Mouse (Mus musculus): ENCODE results near the gene Tbc1d14.

Gene Tbc1d14

DNA sequence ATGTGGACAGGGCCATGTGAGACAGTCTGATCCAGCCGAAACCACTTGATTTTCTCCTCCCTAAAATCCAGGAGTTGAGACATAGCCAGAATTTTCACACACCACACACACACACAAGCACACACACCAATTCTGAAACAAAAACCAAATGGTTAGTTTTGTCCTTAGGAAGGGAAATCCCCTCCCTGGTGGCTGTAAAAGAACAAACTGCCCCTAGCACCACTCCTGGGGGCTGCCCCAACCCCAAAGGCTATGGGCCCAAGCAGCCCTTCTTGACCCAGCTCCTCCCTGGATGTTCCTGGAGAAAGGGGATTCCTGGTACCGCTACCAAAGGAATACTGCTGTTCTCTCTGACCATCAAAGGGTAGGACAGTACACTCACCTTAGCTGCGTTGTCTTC, 16.6 kb downstream of the Tbc1d14 start:
- no peak for DNase-seq (ENCODE audit: inconsistent ontology term)

DNA sequence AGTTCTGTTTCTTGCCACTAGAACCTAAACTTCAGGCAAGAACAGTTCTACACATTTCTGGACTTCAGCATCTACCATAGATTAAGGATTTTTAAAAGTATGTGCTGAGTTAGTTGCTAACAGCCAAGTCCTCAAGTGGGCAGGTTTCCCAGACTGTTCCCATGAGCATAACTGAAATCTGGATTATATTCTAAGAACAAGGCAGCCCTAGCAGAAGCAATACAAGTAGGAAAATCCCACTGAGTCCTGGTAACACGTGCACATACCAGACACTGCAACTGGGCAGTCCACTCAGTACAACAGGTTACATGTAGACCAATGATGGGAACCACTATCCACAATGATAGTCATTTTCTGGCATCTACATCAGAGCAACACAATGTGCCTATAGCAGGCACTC, 17.3 kb downstream of the Tbc1d14 start:
- no peak for DNase-seq (ENCODE audit: inconsistent ontology term)

DNA sequence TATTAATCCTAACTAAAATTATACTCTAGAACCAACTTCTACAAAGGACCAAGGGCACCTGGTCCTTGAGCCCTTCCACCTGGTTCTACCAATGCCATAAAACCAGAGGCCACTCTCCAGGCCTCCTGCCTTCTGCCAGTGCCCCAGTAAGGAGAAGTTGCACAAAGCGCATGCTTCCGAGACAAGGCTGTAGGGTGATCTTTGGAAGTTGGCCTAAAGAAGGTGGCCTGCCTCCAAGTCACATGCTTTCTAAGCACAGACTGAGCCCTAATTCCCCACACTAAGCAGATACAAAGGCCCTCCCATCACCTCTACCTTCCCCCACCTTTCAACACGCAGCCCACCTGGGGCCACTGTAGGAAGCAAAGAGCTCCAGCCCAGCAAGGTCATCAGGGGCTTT, 17.8 kb downstream of the Tbc1d14 start:
- no peak for DNase-seq (ENCODE audit: inconsistent ontology term)

DNA sequence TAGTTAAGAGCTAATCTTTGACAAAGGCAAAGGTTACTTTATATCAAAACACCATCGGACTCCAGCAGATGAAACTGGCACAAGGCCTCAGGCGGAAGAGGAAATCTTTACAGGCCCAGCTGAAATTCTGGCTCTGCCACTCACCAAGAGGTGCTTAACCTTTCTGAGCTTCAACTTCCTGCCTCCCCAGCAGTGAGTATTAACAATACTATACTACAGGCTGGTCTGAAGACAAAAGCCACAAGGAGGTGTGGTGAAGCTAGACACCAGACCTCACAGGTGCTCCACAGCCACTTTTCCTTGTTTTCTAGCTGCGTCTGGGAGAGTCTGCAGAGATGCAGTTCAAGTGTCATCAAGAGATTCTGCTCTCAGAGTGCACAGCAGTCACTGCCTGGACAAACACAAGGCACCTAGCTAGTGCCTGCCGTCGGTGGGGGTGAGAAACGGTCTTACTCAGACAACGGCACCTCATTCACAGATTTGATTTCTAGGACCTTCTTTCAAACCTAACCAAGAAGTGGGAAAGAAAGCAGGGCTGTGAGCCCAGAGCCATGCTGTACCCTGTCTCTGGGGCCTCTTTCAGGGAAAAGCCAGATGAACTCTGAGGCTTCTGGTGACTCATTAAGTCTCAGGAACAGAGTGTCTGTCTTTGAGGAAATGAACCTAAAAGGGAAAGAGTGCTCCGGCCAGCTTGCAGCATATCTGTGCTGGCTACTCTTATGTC, 18.8 kb downstream of the Tbc1d14 start:
- peak; percentile 42 for DNase-seq (ENCODE audit: inconsistent ontology term)

DNA sequence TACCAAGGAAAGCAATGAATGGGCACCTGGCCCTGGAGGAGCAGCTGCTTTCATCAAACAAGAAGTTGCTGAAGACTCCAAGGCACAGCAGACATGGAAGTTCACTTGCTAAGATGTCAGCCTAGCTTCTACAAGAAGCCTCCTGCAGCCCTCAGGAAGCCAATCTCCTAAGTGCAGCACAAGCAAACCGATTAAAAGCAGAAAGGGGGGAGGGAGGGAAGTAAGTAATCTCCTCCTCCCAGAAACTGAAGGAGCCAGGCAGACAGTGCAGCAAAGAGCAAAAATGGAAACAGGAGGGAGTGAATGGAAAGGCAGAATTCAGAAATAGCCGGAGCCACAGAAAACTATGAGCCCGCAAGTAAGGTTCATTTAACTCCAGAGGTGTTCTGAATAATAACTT, 19.7 kb downstream of the Tbc1d14 start:
- no peak for DNase-seq (ENCODE audit: inconsistent ontology term)

DNA sequence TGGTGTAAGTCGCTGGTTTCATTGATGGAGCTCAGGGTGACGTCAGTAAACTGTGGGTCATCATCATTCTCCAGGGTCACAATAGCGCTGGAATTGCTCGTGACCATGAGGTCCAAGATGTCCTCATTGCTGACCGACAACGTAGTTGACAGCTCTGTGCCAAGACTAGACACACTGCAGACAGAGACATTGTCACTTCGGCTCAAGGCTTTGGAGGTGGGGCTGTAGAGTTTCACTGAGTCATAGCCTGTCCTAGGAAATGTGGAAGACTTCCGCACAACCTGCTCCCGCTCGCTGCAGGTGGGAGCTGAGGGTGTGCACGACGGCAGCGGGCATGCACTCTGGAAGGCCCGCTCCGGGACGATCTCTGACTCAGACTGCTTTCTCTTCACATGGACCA, 21.7 kb downstream of the Tbc1d14 start:
- DNase-seq (ENCODE audit: inconsistent ontology term): no peak

DNA sequence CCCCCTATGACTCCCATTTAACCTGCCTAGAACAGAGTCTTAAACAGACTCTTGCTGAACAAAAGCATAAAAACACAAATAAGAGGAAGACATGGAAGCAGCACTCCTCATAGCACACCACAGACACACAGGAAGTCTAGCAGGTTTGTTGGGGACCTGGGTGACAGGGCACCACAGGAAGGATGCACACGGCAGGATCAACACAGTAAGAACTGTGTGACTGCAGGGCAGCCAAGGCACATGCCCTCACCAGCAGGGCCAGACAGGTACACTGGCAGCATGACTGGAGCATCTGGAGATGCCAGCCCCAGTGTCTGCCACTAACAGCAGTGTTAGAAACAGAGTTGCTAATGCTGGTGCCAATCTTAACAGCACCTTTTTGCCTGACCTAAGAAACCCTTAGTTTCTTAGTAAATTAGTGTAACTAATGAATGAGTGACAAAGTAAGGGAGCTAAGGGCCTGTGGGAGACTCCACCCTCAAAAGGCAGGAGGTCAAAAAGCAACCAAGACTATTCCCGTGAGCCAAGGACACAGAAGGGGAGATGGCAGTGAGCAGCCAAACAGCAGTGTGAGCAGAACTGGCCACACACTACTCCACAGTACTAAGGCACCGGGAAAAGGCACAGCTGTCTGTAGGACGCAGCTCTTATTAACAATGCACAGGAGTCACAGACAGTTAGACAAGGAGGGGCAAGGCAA, 22.4 kb downstream of the Tbc1d14 start:
- DNase-seq (ENCODE audit: inconsistent ontology term): no peak

DNA sequence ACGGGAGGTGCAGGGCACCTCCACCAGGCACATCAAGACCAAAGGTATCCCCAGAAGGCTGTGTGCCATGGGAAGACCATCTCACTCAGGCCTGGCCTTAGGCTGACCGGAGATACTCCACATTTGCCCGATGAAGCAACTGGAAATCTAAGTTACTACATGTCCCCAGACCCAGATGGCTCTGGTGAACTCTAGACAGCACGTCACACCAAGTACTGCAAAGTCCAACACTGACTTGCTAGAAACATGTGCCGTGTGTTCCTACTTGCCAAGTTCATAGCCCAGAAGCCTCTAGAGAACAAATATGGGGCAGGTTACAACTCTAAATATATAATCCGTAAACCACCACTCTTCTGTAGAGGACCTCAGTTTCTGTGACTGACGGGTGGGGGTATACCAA, 23.0 kb downstream of the Tbc1d14 start:
- no peak for DNase-seq (ENCODE audit: inconsistent ontology term)

DNA sequence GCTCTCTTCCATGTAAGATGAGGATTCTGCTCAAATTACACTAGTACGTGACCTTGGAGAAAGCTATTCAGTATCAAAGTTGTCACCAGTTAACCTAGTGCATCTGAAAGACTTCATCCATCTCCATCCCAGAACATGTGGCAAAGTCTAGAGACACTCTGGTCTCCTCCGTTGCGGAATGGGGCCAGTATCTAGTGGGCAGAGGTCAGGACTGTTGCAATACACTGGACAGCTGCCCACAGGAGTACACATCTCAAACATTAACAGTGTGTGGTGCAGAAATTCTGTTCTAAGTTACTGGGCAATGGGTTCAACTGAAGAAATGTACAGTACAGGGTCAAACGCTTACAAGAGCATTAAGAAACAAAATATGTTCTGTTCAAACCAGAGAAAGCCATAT, 25.0 kb downstream of the Tbc1d14 start:
- no peak for DNase-seq (ENCODE audit: inconsistent ontology term)

DNA sequence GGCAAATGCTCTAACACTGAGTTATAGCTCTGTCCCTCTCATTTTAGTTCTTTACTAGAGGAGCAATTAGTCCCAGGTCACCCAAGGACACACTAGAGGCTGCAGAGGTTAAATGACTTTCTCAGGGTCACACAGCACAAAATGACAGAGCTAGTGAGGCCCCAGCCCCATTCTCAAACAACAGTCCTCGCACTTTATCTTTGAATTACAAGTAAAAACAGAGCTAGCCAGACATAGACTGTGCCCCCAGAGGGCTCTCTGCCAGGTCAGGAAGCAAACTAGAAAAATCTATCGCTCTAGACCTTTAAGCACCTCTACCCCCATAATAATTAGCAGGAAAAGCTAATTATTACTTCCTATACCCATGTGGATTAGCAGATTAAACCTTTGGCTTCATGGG, 25.4 kb downstream of the Tbc1d14 start:
- no peak for DNase-seq (ENCODE audit: inconsistent ontology term)

DNA sequence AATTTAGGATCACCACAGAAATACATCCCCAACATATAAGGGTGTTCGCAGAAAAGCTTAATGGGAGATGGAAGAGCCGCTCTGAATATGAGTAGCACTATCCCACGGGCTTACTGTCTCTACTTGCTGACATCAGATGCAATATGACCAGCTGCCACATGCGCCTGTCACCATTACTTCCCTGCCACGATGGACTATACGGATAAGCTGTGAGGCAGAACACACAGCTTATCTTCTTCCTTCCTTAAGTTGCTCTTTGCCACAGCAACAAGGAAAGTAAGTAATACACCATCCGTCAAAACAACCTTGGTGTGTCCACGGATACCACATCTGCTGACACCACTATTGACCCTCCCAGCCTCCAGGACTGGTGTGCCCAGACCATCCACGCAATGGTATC, 28.5 kb downstream of the Tbc1d14 start:
- DNase-seq (ENCODE audit: inconsistent ontology term): no peak

DNA sequence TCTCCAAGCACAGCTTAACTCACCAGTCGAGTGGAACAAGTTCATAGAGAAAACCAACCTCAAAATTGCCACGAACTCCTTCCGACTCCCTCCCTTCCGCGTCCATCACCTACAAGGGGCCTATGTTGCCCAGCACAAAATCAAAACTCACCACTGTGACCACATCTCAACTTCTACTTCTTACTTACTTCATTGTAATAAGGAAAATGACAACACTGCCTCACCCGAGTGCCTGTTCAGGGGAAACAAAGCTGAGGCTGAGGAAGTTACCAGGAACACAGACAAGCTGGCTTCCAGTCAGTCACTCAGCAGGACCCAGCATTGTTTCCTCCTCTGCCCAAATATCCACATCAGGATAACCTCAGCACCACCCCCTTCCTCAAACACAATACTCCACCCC, 29.3 kb downstream of the Tbc1d14 start:
- DNase-seq (ENCODE audit: inconsistent ontology term): no peak

DNA sequence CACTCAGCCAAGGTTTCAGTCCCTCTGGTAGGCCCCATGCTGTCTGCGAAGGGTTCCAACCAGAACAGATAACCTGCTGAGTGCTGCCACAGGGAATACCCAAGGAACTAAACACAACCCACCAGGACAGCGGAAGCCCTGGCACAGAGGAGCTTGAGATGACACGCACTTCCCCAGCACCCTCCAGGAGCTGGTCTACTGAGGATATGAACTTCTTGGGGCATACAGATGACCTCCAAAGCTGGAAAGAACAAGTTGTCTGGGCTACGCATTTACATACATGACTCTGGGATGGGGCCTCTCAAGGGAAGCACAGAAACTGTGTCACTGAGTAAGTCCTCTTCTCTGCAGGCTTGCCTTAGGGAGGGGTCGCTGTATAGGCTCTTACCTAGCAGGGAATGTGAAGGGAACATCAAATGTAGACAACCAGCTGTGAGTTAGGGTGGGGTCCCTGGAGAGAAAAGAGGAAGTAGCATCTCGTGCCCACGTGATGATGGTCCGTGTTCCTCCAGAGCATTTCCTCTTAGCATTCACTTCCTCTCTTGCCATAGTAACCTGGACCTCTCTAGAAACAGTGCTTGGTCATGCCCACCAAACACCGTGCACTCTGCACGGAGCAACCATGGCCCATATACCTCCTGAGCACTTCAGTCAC, 30.2 kb downstream of the Tbc1d14 start:
- DNase-seq (ENCODE audit: inconsistent ontology term): no peak

DNA sequence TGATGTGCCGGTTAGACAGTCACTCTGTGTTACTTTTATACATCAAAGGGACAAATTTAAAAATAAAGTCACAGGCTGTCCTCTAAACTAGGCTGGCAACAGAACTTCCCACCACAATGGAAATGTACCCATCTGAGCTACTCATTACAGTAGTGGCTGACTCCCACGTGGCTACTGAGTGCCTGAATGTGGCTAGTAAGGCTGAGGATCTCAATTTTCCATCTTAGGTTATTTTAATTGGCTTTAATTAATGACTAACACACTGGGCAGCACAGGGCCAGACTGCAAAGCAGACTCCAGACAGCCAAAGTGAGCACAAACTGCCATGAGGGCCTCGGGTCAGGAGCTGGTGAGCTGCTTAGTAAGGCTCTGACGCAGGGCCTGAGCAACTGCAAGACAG, 31.6 kb downstream of the Tbc1d14 start:
- DNase-seq (ENCODE audit: inconsistent ontology term): peak; percentile 41

DNA sequence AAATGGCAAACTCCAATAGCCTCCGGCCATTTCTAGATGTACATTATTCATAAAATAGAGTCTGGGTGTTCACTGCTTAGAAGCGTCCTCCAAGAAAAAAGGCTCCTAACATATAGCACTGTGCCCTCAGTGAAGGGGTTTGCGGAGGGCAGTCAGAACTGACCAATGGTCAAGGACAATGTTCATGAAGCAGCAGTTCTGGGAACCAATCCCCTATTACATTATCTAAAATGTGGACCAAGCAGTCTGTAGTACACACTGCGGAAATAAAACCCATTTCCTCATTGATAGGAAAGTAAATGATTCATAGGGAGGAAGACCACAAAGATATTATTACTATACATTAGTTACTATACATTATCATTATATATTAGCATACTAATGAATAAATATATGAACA, 32.6 kb downstream of the Tbc1d14 start:
- no peak for DNase-seq (ENCODE audit: inconsistent ontology term)

DNA sequence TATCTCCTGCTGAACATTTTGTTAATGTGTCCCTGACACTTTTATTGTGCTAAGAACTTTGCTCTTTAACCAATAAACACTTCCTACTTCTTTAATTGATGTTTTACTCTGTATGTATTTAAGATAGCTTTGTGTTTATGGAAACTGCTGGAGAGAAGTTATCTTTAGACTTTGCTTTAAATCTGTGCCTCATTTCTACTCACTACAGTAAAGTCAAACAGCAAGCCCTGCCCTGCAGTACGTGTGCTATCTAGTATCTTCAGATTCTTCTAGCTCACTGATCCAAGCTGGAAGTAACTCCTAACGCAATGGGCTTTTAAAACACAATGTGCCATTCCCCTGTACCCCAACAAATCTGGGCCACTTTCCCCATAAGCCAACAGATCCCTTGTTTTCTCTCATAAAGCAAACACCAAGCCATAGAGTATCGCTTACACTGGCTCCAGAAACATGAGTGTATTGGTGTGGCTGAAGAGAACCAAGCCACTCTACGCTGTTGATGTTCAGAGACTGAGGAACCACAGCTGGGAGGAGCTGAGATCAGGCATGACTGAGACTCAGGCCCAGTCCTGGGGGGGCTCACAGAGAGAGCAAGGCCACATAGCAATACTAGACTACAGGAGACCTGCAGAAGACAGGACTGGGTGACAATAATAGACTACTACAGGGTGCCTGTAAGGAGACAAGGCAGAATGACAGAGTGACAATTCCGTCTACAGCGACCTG, 33.4 kb downstream of the Tbc1d14 start:
- DNase-seq (ENCODE audit: inconsistent ontology term): no peak

DNA sequence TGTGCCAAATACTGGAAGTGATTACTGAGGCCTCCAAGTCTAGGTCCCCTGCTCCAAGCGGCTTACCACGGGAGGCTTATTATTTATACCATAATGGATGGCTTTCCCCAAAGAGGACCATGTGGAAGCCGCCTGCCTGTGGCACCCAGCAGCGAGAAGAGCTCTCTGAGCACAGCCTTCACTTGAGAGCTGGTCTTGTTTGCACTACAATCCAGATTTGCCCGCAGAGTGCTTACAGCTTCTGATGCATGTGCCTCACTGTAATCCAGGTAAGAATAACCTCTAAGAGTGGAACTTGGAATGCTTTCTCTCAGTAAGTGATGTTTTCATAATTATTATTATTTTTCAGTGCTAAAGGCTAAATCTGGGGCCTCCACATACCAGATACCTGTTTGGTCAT, 34.0 kb downstream of the Tbc1d14 start:
- DNase-seq (ENCODE audit: inconsistent ontology term): no peak

DNA sequence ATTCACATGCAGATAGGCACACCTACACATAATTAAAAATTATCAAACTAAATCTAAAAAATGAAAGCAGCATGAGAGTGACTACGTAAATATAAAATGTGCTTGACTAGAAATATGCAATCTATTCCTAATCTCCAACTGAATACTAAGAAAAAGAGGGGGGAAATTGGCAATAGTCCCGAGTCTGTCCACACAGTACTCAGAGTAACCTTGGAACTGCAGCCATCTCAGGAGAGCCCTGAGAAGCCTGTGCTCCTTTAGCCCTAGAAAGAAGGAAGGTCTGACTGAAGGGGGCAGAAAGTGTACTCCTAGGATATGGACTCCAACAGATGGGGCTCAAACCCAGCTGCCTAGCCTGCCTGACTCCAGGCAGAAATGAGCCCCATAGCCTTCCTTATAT, 34.5 kb downstream of the Tbc1d14 start:
- no peak for DNase-seq (ENCODE audit: inconsistent ontology term)

DNA sequence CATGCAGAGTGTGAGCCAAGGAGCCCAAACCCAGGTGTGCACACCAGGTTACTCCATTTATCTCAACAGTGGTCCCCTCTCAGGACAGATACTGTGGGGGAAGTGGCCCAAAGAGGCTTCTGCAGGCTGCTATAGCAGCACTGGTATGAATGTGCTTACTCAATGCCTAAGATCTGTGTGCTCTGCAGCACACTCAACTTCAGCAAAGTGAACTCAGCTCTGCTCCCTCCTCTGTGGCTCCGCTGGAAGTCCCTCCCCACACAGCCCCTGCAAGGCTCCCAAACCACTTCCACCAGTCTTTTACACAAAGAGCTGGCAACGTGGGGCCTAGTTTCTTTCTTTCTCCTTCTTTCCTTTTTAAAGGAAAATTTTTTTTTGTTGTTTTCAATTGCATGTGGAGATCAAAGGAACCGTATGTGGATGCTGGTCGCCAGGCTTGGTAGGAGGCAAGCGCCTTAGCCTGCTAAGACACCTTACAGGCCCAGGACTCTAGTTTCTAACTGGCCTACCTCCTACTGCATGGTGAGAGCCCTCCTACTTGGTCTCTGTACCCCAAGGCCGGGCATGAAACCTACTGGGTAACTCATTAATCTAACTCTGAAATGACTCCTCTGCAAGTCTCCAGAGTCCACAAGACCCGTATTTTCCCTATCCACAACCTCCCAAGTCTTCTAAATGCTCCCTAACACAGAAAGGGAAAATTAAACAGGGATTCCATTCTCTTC, 35.3 kb downstream of the Tbc1d14 start:
- DNase-seq (ENCODE audit: inconsistent ontology term): no peak

DNA sequence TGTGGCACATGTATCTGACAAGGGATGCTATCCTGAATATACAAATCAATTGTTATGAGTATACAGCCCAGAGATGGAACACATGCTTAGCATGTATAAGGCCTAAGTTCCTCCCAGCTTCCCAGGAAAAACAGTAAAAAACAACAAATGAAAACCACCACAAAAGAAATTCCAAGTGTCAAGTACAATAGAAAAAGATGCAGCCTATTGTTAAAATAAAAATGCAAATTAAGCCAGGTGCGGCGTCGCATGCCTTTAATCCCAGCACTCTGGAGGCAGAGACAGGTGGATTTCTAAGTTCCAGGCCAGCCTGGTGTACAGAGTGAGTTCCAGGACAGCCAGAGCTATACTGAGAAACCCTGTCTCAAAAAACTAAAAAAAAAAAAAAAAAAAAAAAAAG, 36.2 kb downstream of the Tbc1d14 start:
- DNase-seq (ENCODE audit: inconsistent ontology term): no peak

DNA sequence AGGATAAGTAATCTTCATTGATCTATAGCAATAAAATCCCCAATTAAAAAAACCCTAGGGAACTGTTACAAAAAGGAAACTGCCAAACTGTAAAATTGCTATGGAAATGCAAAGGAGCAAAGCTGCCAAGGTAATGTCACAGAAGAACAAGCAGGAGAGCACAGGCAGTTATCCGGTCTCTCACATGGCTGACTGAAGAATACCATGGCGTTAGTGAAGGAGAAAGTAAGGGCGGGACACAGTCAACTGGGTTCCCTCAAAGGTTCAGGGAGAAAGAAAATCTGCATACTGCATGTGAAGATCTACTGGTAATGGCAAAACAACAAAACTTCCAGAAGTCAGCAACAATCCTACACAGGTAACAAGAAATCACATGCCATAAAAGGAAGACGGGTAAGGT, 36.8 kb downstream of the Tbc1d14 start:
- DNase-seq (ENCODE audit: inconsistent ontology term): no peak

DNA sequence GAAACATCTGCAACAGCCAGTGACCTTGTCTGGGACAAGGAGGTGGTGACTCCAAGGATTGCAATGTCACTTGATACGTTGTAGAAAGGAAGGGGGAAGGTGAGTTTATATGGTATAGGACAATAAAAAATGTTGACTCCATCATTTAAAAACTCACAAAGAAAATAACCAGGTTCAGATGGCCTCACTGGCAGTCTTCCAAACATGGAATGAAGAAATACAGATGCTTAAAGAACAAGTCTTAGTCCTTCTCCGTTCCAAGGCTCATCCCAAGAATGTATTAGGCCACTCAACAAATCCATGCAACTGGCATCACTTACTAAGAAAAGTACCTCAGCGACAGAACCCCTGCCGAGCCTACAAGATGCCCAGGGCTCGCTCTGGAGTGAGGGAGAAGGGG, 38.6 kb downstream of the Tbc1d14 start:
- DNase-seq (ENCODE audit: inconsistent ontology term): no peak

Measured in Muller cell, postnatal 12 days (primary cell).